Mouse (Mus musculus) kidney, adult 2 months (tissue): ENCODE results near the gene Plac8.

Experiments used
- CTCF ChIP-seq: fragments of 200-500 bp; conservative IDR thresholded peaks from 2 replicates; pipeline ENCODE4 v1.5.1; 2011; ENCODE audit warnings: low read depth, mild to moderate bottlenecking, control low read depth, low read length, moderate library complexity, mixed read lengths; ENCODE audit not compliant: insufficient read depth, insufficient read length
- POLR2A ChIP-seq: fragments of 200-500 bp; IDR thresholded peaks from one replicate; pipeline ENCODE4 v1.6.1; 2011; ENCODE audit warnings: low read depth, low read length, control low read depth

GRCm38 (mm10) chr5:100526164-100526563 is 45.9 kb downstream of the Plac8 start:
- no peak for TF ChIP-seq CTCF
- no peak for TF ChIP-seq POLR2A
